Mouse (Mus musculus): ENCODE measurements around the gene Ccno. TPM values are rescaled to one million over a fixed set of nuclear protein-coding genes. Genes with fewer than 3 reads are reported as not detected.

The Ccno gene
- polyA plus RNA-seq, 1 experiment from 2014 or later: 0.63 TPM

- H3K27ac ChIP-seq (ENCODE audit: low read length): no peak overlapping the region
- 0 out of 2 replicates have a peak, but pooled peaks cover 5% of the 10 kb centered on the region for H3K27me3 ChIP-seq (ENCODE audit: control insufficient read depth, insufficient read depth, low read length)
- WGBS: 39% methylated on average over 10 of the region's 10 CpGs
- 0 out of 2 replicates have a peak, but pooled peaks cover 2% of the 10 kb centered on the region for H3K4me1 ChIP-seq (ENCODE audit: control insufficient read depth, insufficient read depth, low read length)
- no peak overlapping the region for H3K9ac ChIP-seq (ENCODE audit: low read length)
- no peak overlapping the region for H3K4me3 ChIP-seq (replicated peaks; ENCODE audit: low read length)
- ATAC-seq (ENCODE audit: insufficient read depth, low FRiP score): no peak
- no peaks in the 10 kb centered on the region for H3K9me3 ChIP-seq (replicated peaks; ENCODE audit: control insufficient read depth, low read length)
- H3K4me2 ChIP-seq (ENCODE audit: low read depth, low read length): no peak overlapping the region; the same call in 1 of the 2 replicates
- H3K36me3 ChIP-seq (ENCODE audit: control insufficient read depth, insufficient read depth, low read length): no peaks in the 10 kb centered on the region
These were observed 10.9 kb upstream of the Ccno start for GRCm38 (mm10) chr13:112976720-112977119.

GRCm38 (mm10) chr13:112985605-112986450, 1.8 kb upstream of the Ccno start:
- H3K4me3 ChIP-seq (replicated peaks; ENCODE audit: low read length): no peak overlapping the region
- 13% methylated on average over 18 of the region's 18 CpGs for WGBS
- no peak overlapping the region for H3K4me2 ChIP-seq (ENCODE audit: low read depth, low read length)
- H3K9ac ChIP-seq (ENCODE audit: low read length): no peak overlapping the region
- no peak overlapping the region for H3K27ac ChIP-seq (ENCODE audit: low read length)
- no peaks in the 10 kb centered on the region for H3K36me3 ChIP-seq (ENCODE audit: control insufficient read depth, insufficient read depth, low read length)
- peaks cover 51% of the 10 kb centered on the region for H3K27me3 ChIP-seq (ENCODE audit: control insufficient read depth, insufficient read depth, low read length)
- no peak for ATAC-seq (ENCODE audit: insufficient read depth, low FRiP score)
- no peaks in the 10 kb centered on the region for H3K9me3 ChIP-seq (replicated peaks; ENCODE audit: control insufficient read depth, low read length)
- H3K4me1 ChIP-seq (ENCODE audit: control insufficient read depth, insufficient read depth, low read length): peaks cover 22% of the 10 kb centered on the region

GRCm38 (mm10) chr13:112986451-112986950, 1.1 kb upstream of the Ccno start:
- Histone ChIP-seq H3K27ac (ENCODE audit: low read length) (no peak overlapping the region), H3K4me3 (replicated peaks; ENCODE audit: low read length) (no peak overlapping the region; the same call in 1 of the 2 replicates), H3K36me3 (ENCODE audit: control insufficient read depth, insufficient read depth, low read length) (no peaks in the 10 kb centered on the region), H3K4me1 (ENCODE audit: control insufficient read depth, insufficient read depth, low read length) (peaks cover 22% of the 10 kb centered on the region), H3K9me3 (replicated peaks; ENCODE audit: control insufficient read depth, low read length) (no peaks in the 10 kb centered on the region), H3K27me3 (ENCODE audit: control insufficient read depth, insufficient read depth, low read length) (peaks cover 58% of the 10 kb centered on the region), H3K4me2 (ENCODE audit: low read depth, low read length) (no peak overlapping the region), H3K9ac (ENCODE audit: low read length) (no peak overlapping the region)
- no peak for ATAC-seq (ENCODE audit: insufficient read depth, low FRiP score)
- WGBS: 1% methylated on average over 17 of the region's 17 CpGs

GRCm38 (mm10) chr13:112987991-112988390, 389 bp downstream of the Ccno start:
- Histone ChIP-seq H3K36me3 (ENCODE audit: control insufficient read depth, insufficient read depth, low read length) (no peaks in the 10 kb centered on the region), H3K27me3 (ENCODE audit: control insufficient read depth, insufficient read depth, low read length) (peaks cover 66% of the 10 kb centered on the region), H3K27ac (ENCODE audit: low read length) (no peak overlapping the region), H3K4me3 (replicated peaks; ENCODE audit: low read length) (peak overlapping the region; percentile 60), H3K4me1 (ENCODE audit: control insufficient read depth, insufficient read depth, low read length) (peaks cover 22% of the 10 kb centered on the region), H3K9me3 (replicated peaks; ENCODE audit: control insufficient read depth, low read length) (no peaks in the 10 kb centered on the region), H3K4me2 (ENCODE audit: low read depth, low read length) (peak overlapping the region; percentile 100), H3K9ac (ENCODE audit: low read length) (peak overlapping the region; percentile 71)
- ATAC-seq (ENCODE audit: insufficient read depth, low FRiP score): peak; percentile 15
- under 1% methylated on average over 39 of the region's 39 CpGs for whole genome bisulfite sequencing

GRCm38 (mm10) chr13:112988866-112989265, 1.3 kb downstream of the Ccno start:
- no peak for ATAC-seq (ENCODE audit: insufficient read depth, low FRiP score)
- H3K9me3 ChIP-seq (replicated peaks; ENCODE audit: control insufficient read depth, low read length): no peaks in the 10 kb centered on the region
- no peaks in the 10 kb centered on the region for H3K36me3 ChIP-seq (ENCODE audit: control insufficient read depth, insufficient read depth, low read length)
- H3K9ac ChIP-seq (ENCODE audit: low read length): no peak overlapping the region
- H3K4me3 ChIP-seq (replicated peaks; ENCODE audit: low read length): peak overlapping the region; percentile 60
- peaks cover 75% of the 10 kb centered on the region for H3K27me3 ChIP-seq (ENCODE audit: control insufficient read depth, insufficient read depth, low read length)
- H3K4me1 ChIP-seq (ENCODE audit: control insufficient read depth, insufficient read depth, low read length): peaks cover 28% of the 10 kb centered on the region
- H3K4me2 ChIP-seq (ENCODE audit: low read depth, low read length): peak overlapping the region; percentile 100
- 2% methylated on average over 19 of the region's 19 CpGs for WGBS
- no peak overlapping the region for H3K27ac ChIP-seq (ENCODE audit: low read length)

GRCm38 (mm10) chr13:112989541-112989940, 1.9 kb downstream of the Ccno start:
- Histone ChIP-seq H3K4me3 (replicated peaks; ENCODE audit: low read length) (no peak overlapping the region; the same call in 1 of the 2 replicates), H3K36me3 (ENCODE audit: control insufficient read depth, insufficient read depth, low read length) (no peaks in the 10 kb centered on the region), H3K4me1 (ENCODE audit: control insufficient read depth, insufficient read depth, low read length) (peaks cover 33% of the 10 kb centered on the region), H3K9ac (ENCODE audit: low read length) (no peak overlapping the region), H3K9me3 (replicated peaks; ENCODE audit: control insufficient read depth, low read length) (no peaks in the 10 kb centered on the region), H3K4me2 (ENCODE audit: low read depth, low read length) (no peak overlapping the region; the same call in 1 of the 2 replicates), H3K27ac (ENCODE audit: low read length) (no peak overlapping the region), H3K27me3 (ENCODE audit: control insufficient read depth, insufficient read depth, low read length) (peaks cover 77% of the 10 kb centered on the region)
- WGBS: 2% methylated on average over 23 of the region's 23 CpGs
- ATAC-seq (ENCODE audit: insufficient read depth, low FRiP score): no peak

DNA sequence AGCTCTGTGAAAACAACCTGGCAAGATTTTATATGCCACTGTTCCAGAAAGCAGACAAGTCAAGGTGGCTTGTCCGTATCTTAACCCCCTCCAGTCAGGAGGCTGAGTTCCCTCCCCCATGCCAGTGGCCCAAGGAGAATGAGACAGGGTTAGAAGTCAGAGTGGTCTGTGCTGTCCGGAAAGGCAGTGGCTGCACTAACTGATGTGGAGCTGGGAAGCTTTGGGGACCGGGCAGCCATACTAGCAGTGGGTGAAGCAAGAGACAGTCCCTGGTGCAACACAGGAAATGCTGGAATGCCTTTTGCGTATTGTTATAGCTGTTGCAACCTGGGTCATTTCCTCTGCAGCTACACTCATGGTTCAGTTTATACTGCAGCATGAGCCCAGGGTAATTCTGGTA, 2.7 kb downstream of the Ccno start:
- Histone ChIP-seq H3K4me1 (ENCODE audit: control insufficient read depth, insufficient read depth, low read length) (peaks cover 33% of the 10 kb centered on the region), H3K27me3 (ENCODE audit: control insufficient read depth, insufficient read depth, low read length) (peaks cover 85% of the 10 kb centered on the region), H3K9ac (ENCODE audit: low read length) (no peak overlapping the region), H3K27ac (ENCODE audit: low read length) (no peak overlapping the region), H3K9me3 (replicated peaks; ENCODE audit: control insufficient read depth, low read length) (no peaks in the 10 kb centered on the region), H3K4me3 (replicated peaks; ENCODE audit: low read length) (no peak overlapping the region), H3K4me2 (ENCODE audit: low read depth, low read length) (no peak overlapping the region), H3K36me3 (ENCODE audit: control insufficient read depth, insufficient read depth, low read length) (no peaks in the 10 kb centered on the region)
- 17% methylated on average over 4 of the region's 4 CpGs for WGBS
- ATAC-seq (ENCODE audit: insufficient read depth, low FRiP score): no peak

GRCm38 (mm10) chr13:112993531-112994152, 6.0 kb downstream of the Ccno start, which contains the start of gene Mcidas:
TSS of gene Mcidas (plus strand) at chr13:112993845.
- H3K4me1 ChIP-seq (ENCODE audit: control insufficient read depth, insufficient read depth, low read length): peaks cover 20% of the 10 kb centered on the region
- H3K36me3 ChIP-seq (ENCODE audit: control insufficient read depth, insufficient read depth, low read length): no peaks in the 10 kb centered on the region
- peak; percentile 14; the same call in 1 of the 2 replicates for ATAC-seq (ENCODE audit: insufficient read depth, low FRiP score)
- no peaks in the 10 kb centered on the region for H3K9me3 ChIP-seq (replicated peaks; ENCODE audit: control insufficient read depth, low read length)
- no peak within 1 kb of the TSS for H3K27ac ChIP-seq (ENCODE audit: low read length)
- WGBS: 1% methylated on average over 63 of the region's 63 CpGs
- peak within 1 kb of the TSS; percentile 87 for H3K4me2 ChIP-seq (ENCODE audit: low read depth, low read length)
- peaks cover 89% of the 10 kb centered on the region for H3K27me3 ChIP-seq (ENCODE audit: control insufficient read depth, insufficient read depth, low read length)
- H3K4me3 ChIP-seq (replicated peaks; ENCODE audit: low read length): peak within 1 kb of the TSS; percentile 47
- H3K9ac ChIP-seq (ENCODE audit: low read length): peak within 1 kb of the TSS; percentile 46

DNA sequence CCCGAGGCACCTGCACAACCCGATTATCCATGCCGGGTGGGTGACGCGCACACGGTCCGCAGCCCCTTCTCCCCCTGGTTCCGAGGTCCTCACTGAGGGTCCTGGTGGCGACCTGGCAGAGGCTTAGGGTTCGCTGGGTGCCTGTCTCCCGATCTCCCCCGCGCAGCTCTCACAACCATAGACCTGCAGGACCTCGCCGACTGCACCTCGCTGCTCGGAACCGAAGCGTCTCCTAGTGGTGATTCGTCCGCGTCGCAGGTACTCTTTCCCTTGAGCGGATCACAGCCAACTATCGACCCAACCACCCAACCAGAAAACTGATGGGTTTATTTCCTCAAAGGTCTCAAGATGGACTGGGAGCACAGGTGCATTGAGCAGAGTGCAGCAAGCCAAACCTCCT, 6.6 kb downstream of the Ccno start:
- Histone ChIP-seq H3K9ac (ENCODE audit: low read length) (peak overlapping the region; percentile 46), H3K27me3 (ENCODE audit: control insufficient read depth, insufficient read depth, low read length) (peaks cover 85% of the 10 kb centered on the region), H3K4me2 (ENCODE audit: low read depth, low read length) (peak overlapping the region; percentile 87), H3K4me3 (replicated peaks; ENCODE audit: low read length) (peak overlapping the region; percentile 47), H3K4me1 (ENCODE audit: control insufficient read depth, insufficient read depth, low read length) (peaks cover 15% of the 10 kb centered on the region), H3K36me3 (ENCODE audit: control insufficient read depth, insufficient read depth, low read length) (no peaks in the 10 kb centered on the region), H3K9me3 (replicated peaks; ENCODE audit: control insufficient read depth, low read length) (no peaks in the 10 kb centered on the region), H3K27ac (ENCODE audit: low read length) (no peak overlapping the region)
- ATAC-seq (ENCODE audit: insufficient read depth, low FRiP score): peak; percentile 48; the same call in 1 of the 2 replicates
- under 1% methylated on average over 25 of the region's 25 CpGs for WGBS
